Mouse (Mus musculus): Measurements from ENCODE around the gene Ppp3ca. TPM values are rescaled to one million over a fixed set of nuclear protein-coding genes. Genes with fewer than 3 reads are reported as not detected.

The Ppp3ca gene
- polyA plus RNA-seq, 1 experiment from 2014 or later = 21.6 TPM

DNA sequence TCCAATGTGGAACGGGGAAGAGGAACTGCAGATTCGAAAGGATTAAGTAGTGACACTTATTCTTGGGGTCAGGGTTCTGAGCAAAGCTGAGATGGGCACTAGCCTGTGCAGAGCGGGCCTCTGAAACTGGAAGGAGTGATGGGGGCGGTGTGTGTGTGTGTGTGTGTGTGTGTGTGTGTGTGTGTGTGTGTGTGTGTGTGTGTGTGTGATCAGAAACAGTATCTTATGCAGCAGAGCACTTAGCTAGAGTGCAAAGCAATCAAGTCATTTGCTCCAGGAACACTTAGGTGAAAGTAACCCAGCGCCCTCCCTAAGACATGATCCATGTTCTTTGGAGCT, 2.0 kb downstream of the Ppp3ca start:
- no peak for ATAC-seq
- Histone ChIP-seq H3K4me2 (ENCODE audit: low read depth, low read length) (peak overlapping the region; percentile 88), H3K4me1 (ENCODE audit: insufficient read depth) (peaks cover 20% of the 10 kb centered on the region), H3K27ac (ENCODE audit: low read depth) (peak overlapping the region; percentile 97), H3K9me3 (ENCODE audit: low read length) (no peaks in the 10 kb centered on the region), H3K27me3 (ENCODE audit: insufficient read depth, low read length) (no peaks in the 10 kb centered on the region), H3K4me3 (ENCODE audit: low read depth, low read length) (peak overlapping the region; percentile 93), H3K9ac (replicated peaks) (peak overlapping the region; percentile 88), H3K36me3 (replicated peaks; ENCODE audit: insufficient read depth, low read length) (no peaks in the 10 kb centered on the region)
- no peak for DNase-seq
- TF ChIP-seq CTCF (IDR thresholded peaks at IDR 0.05; ENCODE audit: low read depth) (no peak), EP300 (IDR thresholded peaks at IDR 0.05; ENCODE audit: low read depth) (no peak)
- WGBS (ENCODE audit: insufficient replicate concordance) = 15% methylated on average over 5 of the region's 5 CpGs

DNA sequence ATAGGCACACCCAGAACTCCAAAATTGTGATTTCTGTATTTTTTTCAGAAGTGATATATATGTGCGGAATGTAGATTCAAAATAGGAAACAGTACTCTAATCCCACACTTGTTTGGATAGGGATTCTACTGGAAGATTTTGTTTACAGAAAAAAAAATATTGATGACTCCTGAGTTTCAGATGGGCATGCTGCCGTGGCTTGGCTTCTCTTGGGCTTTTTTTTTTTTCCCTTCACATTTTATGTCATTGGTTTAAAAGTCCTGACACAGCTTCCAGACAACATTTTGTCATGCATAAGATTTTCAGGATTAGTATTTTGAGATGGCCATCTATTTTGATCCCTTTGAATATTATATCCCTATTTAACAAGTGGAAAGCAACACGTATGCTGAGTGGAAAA, 2.9 kb downstream of the Ppp3ca start:
- Histone ChIP-seq H3K9me3 (ENCODE audit: low read length) (no peaks in the 10 kb centered on the region), H3K27me3 (ENCODE audit: insufficient read depth, low read length) (no peaks in the 10 kb centered on the region), H3K4me3 (ENCODE audit: low read depth, low read length) (no peak overlapping the region), H3K4me2 (ENCODE audit: low read depth, low read length) (peak overlapping the region; percentile 88), H3K36me3 (replicated peaks; ENCODE audit: insufficient read depth, low read length) (no peaks in the 10 kb centered on the region), H3K27ac (ENCODE audit: low read depth) (no peak overlapping the region), H3K4me1 (ENCODE audit: insufficient read depth) (peaks cover 21% of the 10 kb centered on the region), H3K9ac (replicated peaks) (no peak overlapping the region)
- DNase-seq = no peak
- TF ChIP-seq CTCF (IDR thresholded peaks at IDR 0.05; ENCODE audit: low read depth) (no peak), EP300 (IDR thresholded peaks at IDR 0.05; ENCODE audit: low read depth) (no peak)
- WGBS (ENCODE audit: insufficient replicate concordance) = 60% methylated on average over 3 of the region's 3 CpGs
- no peak for ATAC-seq

DNA sequence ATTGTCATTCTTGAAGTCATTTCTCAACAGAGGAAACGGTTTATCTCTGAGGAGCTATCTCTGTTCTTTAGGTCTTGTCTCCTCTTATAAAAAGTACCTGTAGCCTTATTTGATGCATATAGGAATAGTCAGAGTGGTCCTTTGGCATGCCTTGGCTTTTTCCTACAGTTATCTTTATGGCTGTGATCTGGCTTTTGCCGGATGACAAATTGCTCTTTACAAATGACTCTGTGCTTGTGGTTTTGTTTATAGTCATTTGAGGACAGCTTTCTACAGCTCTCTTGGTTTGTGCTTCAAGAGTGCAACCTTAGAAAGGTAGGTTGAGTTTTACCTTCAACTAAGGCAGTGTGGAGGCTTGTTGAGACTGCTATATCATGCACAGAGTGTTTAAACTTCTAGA, 3.4 kb downstream of the Ppp3ca start:
- no peak overlapping the region for H3K4me3 ChIP-seq (ENCODE audit: low read depth, low read length)
- no peaks in the 10 kb centered on the region for H3K9me3 ChIP-seq (ENCODE audit: low read length)
- ATAC-seq (no peak), DNase-seq (no peak)
- no peak overlapping the region for H3K27ac ChIP-seq (ENCODE audit: low read depth)
- H3K27me3 ChIP-seq (ENCODE audit: insufficient read depth, low read length) = no peaks in the 10 kb centered on the region
- TF ChIP-seq CTCF (IDR thresholded peaks at IDR 0.05; ENCODE audit: low read depth) (no peak), EP300 (IDR thresholded peaks at IDR 0.05; ENCODE audit: low read depth) (no peak)
- no peak overlapping the region for H3K9ac ChIP-seq (replicated peaks)
- H3K4me2 ChIP-seq (ENCODE audit: low read depth, low read length) = no peak overlapping the region
- WGBS (ENCODE audit: insufficient replicate concordance) = 58% methylated on average over 2 of the region's 2 CpGs
- peaks cover 21% of the 10 kb centered on the region for H3K4me1 ChIP-seq (ENCODE audit: insufficient read depth)
- H3K36me3 ChIP-seq (replicated peaks; ENCODE audit: insufficient read depth, low read length) = no peaks in the 10 kb centered on the region

DNA sequence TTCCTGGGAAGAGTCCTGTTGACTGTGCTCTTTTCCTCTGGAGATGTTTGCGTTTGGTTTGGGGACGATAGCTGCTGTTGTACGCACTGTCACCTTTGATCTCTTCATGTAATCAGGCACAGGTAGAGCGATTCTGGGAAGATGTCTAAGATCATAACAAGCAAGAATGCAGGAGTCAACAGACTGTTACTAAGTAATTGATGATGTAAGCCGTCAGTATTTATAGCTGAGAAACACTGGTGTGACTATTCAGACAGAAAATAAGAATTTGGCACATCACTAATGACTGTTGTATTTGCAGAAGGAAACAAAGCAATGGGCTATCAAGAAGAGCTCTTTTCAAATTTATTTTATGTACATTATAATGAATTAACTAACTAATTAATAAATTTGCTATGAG, 4.6 kb downstream of the Ppp3ca start:
- Histone ChIP-seq H3K9me3 (ENCODE audit: low read length) (no peaks in the 10 kb centered on the region), H3K4me3 (ENCODE audit: low read depth, low read length) (no peak overlapping the region), H3K36me3 (replicated peaks; ENCODE audit: insufficient read depth, low read length) (no peaks in the 10 kb centered on the region), H3K4me1 (ENCODE audit: insufficient read depth) (peaks cover 24% of the 10 kb centered on the region), H3K27ac (ENCODE audit: low read depth) (no peak overlapping the region), H3K4me2 (ENCODE audit: low read depth, low read length) (no peak overlapping the region), H3K9ac (replicated peaks) (no peak overlapping the region), H3K27me3 (ENCODE audit: insufficient read depth, low read length) (no peaks in the 10 kb centered on the region)
- TF ChIP-seq EP300 (IDR thresholded peaks at IDR 0.05; ENCODE audit: low read depth) (no peak), CTCF (IDR thresholded peaks at IDR 0.05; ENCODE audit: low read depth) (no peak)
- ATAC-seq = no peak
- 64% methylated on average over 5 of the region's 5 CpGs for WGBS (ENCODE audit: insufficient replicate concordance)
- DNase-seq = no peak

DNA sequence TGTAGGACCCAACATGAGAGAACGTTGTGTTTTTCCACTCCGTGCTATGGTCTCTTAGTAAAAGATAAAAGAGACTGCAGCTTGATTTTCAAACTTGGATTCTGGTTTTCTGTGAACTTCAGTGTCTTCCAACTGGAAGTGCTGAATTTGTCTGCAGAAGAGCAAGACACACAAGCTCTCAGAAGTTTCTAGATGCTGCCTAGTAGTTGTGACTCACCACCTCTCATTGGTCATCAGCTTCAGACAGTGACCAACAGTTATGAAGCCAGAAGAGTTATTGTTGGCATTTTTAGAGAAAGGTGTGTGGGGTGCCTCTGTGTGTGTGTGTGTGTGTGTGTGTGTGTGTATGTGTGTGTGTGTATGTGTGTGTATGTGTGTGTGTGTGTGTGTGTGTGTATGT, 7.1 kb downstream of the Ppp3ca start:
- Histone ChIP-seq H3K4me2 (ENCODE audit: low read depth, low read length) (no peak overlapping the region), H3K27ac (ENCODE audit: low read depth) (no peak overlapping the region), H3K9me3 (ENCODE audit: low read length) (no peaks in the 10 kb centered on the region), H3K9ac (replicated peaks) (no peak overlapping the region), H3K36me3 (replicated peaks; ENCODE audit: insufficient read depth, low read length) (no peaks in the 10 kb centered on the region), H3K27me3 (ENCODE audit: insufficient read depth, low read length) (no peaks in the 10 kb centered on the region), H3K4me1 (ENCODE audit: insufficient read depth) (peaks cover 35% of the 10 kb centered on the region), H3K4me3 (ENCODE audit: low read depth, low read length) (no peak overlapping the region)
- DNase-seq (no peak), ATAC-seq (no peak)
- 86% methylated on average over 2 of the region's 2 CpGs for WGBS (ENCODE audit: insufficient replicate concordance)
- TF ChIP-seq EP300 (IDR thresholded peaks at IDR 0.05; ENCODE audit: low read depth) (no peak), CTCF (IDR thresholded peaks at IDR 0.05; ENCODE audit: low read depth) (no peak)

DNA sequence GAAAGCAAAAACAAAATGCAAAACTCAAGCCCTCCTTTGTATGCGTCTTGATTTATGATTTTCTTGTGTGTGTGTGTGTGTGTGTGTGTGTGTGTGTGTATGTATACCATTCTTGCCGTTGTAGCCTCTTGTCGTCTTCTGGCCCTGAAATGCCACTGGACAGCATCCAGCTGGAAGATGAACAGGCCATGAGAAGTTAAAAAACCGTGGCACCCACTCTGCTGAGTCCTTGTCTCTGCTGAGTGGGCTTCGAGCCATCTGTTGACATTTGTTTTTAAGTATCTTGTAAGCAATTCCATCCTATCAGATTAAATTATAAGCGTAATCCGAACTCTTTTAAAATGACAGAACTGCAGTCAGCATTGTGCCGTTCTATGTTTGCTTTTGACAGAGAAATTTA, 8.5 kb downstream of the Ppp3ca start:
- ATAC-seq (no peak), DNase-seq (no peak)
- Histone ChIP-seq H3K9me3 (ENCODE audit: low read length) (no peaks in the 10 kb centered on the region), H3K4me3 (ENCODE audit: low read depth, low read length) (no peak overlapping the region), H3K4me2 (ENCODE audit: low read depth, low read length) (no peak overlapping the region), H3K27ac (ENCODE audit: low read depth) (no peak overlapping the region), H3K9ac (replicated peaks) (no peak overlapping the region), H3K27me3 (ENCODE audit: insufficient read depth, low read length) (no peaks in the 10 kb centered on the region), H3K4me1 (ENCODE audit: insufficient read depth) (peaks cover 31% of the 10 kb centered on the region), H3K36me3 (replicated peaks; ENCODE audit: insufficient read depth, low read length) (no peaks in the 10 kb centered on the region)
- WGBS (ENCODE audit: insufficient replicate concordance) = 72% methylated on average over 8 of the region's 8 CpGs
- TF ChIP-seq CTCF (IDR thresholded peaks at IDR 0.05; ENCODE audit: low read depth) (no peak), EP300 (IDR thresholded peaks at IDR 0.05; ENCODE audit: low read depth) (no peak)

DNA sequence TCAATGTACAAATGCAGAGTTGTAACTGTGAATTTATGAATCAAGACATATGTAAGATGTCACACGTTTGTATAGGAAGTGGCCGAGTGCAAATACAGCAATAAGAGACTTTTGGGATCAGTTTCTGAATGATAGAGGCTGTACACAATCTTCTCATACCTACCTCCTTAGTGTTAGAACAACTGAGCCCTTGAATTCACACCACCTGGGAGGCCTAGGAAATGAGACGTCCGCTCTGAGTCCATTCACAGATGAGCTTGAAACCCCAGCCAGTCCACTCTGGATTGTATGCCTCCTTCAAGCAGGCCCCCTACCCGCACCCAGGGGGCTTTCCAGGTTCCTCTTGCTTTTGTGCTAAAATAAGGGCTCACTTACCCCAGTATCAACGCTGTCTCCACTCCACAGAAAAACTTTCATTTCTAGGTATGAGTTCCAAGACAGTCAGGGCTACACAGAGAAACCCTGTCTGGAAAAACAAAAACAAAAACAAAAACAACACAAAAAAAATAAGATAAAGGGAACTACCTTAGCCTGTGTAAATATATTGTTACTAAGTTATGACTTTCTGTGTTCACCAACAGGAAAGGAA, 10.1 kb downstream of the Ppp3ca start:
- Histone ChIP-seq H3K9me3 (ENCODE audit: low read length) (no peaks in the 10 kb centered on the region), H3K4me3 (ENCODE audit: low read depth, low read length) (no peak overlapping the region), H3K4me2 (ENCODE audit: low read depth, low read length) (no peak overlapping the region), H3K27ac (ENCODE audit: low read depth) (no peak overlapping the region), H3K27me3 (ENCODE audit: insufficient read depth, low read length) (no peaks in the 10 kb centered on the region), H3K36me3 (replicated peaks; ENCODE audit: insufficient read depth, low read length) (no peaks in the 10 kb centered on the region), H3K9ac (replicated peaks) (no peak overlapping the region), H3K4me1 (ENCODE audit: insufficient read depth) (peaks cover 27% of the 10 kb centered on the region)
- DNase-seq = no peak
- WGBS (ENCODE audit: insufficient replicate concordance) = 72% methylated on average over 6 of the region's 6 CpGs
- TF ChIP-seq CTCF (IDR thresholded peaks at IDR 0.05; ENCODE audit: low read depth) (no peak), EP300 (IDR thresholded peaks at IDR 0.05; ENCODE audit: low read depth) (no peak)
- no peak for ATAC-seq

Measured in liver, postnatal 0 days (tissue).